Mouse (Mus musculus) kidney, adult 2 months (tissue): Measurements from ENCODE around the gene Ctnna3. TPM values are rescaled to one million over a fixed set of nuclear protein-coding genes. Genes with fewer than 3 reads are reported as not detected.
"Not testable (repeated sequence)": the region's sequence is repeated elsewhere in the genome, so short reads cannot be mapped to it uniquely, and the experiment has no call there.

Experiments
- DNase-seq: peaks from one replicate; pipeline ENCODE4 v3.0.0; 2021
- H3K27ac ChIP-seq: fragments of 200-500 bp; 2 replicates; pipeline ENCODE4 v1.5.1; 2012; ENCODE audit warnings: low read depth, low read length, control low read depth, inconsistent platforms; ENCODE audit not compliant: insufficient read depth
- H3K27me3 ChIP-seq: fragments of 200-500 bp; replicated peaks from 2 replicates; pipeline ENCODE4 v1.6.1; 2012; ENCODE audit warnings: mild to moderate bottlenecking, moderate library complexity, low read length, inconsistent platforms; ENCODE audit not compliant: control insufficient read depth, insufficient read depth
- H3K36me3 ChIP-seq: fragments of 200-500 bp; 2 replicates; pipeline ENCODE4 v1.6.1; 2012; ENCODE audit warnings: mild to moderate bottlenecking, moderate library complexity, low read length, inconsistent platforms; ENCODE audit not compliant: control insufficient read depth, insufficient read depth
- H3K4me1 ChIP-seq: fragments of 200-500 bp; 2 replicates; pipeline ENCODE4 v1.6.1; 2011; ENCODE audit warnings: low read length; ENCODE audit not compliant: control insufficient read depth, insufficient read depth
- H3K4me3 ChIP-seq: fragments of 200-500 bp; 2 replicates; pipeline ENCODE4 v1.5.1; 2011; ENCODE audit warnings: mild to moderate bottlenecking, low read depth, low read length, control low read depth; ENCODE audit not compliant: insufficient read depth
- CTCF ChIP-seq: fragments of 200-500 bp; conservative IDR thresholded peaks from 2 replicates; pipeline ENCODE4 v1.5.1; 2011; ENCODE audit warnings: low read depth, mild to moderate bottlenecking, control low read depth, low read length, moderate library complexity, mixed read lengths; ENCODE audit not compliant: insufficient read depth, insufficient read length
- POLR2A ChIP-seq: fragments of 200-500 bp; IDR thresholded peaks from one replicate; pipeline ENCODE4 v1.6.1; 2011; ENCODE audit warnings: low read depth, low read length, control low read depth
- WGBS: fragments of 180-500 bp; shearing (Covaris S2); methylation state at CpG from one replicate; pipeline ENCODE4 v1.1.7; 2018; 5-methylcytosine and 5-hydroxymethylcytosine counted together
- polyA plus RNA-seq: library from polyadenylated mRNA; depleted of rRNA; stranded (reverse); fragments of >200 nt; gene quantifications from 2 replicates; pipeline ENCODE4 v1.2.3, GENCODE M21; 2012

Gene Ctnna3
- polyA plus RNA-seq, 1 experiment: 0.09 TPM

- TF ChIP-seq CTCF (no peak), POLR2A (no peak)
- no peaks in the 10 kb centered on the region for H3K4me1 ChIP-seq
- no peaks in the 10 kb centered on the region for H3K36me3 ChIP-seq
- H3K4me3 ChIP-seq: no peak overlapping the region
- H3K27ac ChIP-seq: no peak overlapping the region
- no peak for DNase-seq
- 34% methylated on average over 3 of the region's 3 CpGs for WGBS
- no peaks in the 10 kb centered on the region for H3K27me3 ChIP-seq
Measured at GRCm38 (mm10) chr10:64223023-64223422, 793.1 kb downstream of the Ctnna3 start.

- no peak for TF ChIP-seq POLR2A
- no peak for TF ChIP-seq CTCF
- no peak overlapping the region for H3K4me3 ChIP-seq
- H3K27me3 ChIP-seq: no peaks in the 10 kb centered on the region
- no peaks in the 10 kb centered on the region for H3K36me3 ChIP-seq
- H3K27ac ChIP-seq: no peak overlapping the region
- WGBS: 93% methylated on average over 9 of the region's 9 CpGs
- H3K4me1 ChIP-seq: no peaks in the 10 kb centered on the region
- no peak for DNase-seq
Measured at GRCm38 (mm10) chr10:64224007-64224406, 794.1 kb downstream of the Ctnna3 start.

GRCm38 (mm10) chr10:64224424-64224823 lies 794.5 kb downstream of the Ctnna3 start:
- no peaks in the 10 kb centered on the region for H3K36me3 ChIP-seq
- 94% methylated on average over 6 of the region's 6 CpGs for WGBS
- TF ChIP-seq CTCF (no peak), POLR2A (no peak)
- no peaks in the 10 kb centered on the region for H3K27me3 ChIP-seq
- no peak for DNase-seq
- no peaks in the 10 kb centered on the region for H3K4me1 ChIP-seq
- H3K4me3 ChIP-seq: no peak overlapping the region
- H3K27ac ChIP-seq: no peak overlapping the region

- DNase-seq, H3K4me1 ChIP-seq, H3K27ac ChIP-seq, H3K27me3 ChIP-seq, H3K4me3 ChIP-seq, H3K36me3 ChIP-seq: not testable (repeated sequence)
Measured at GRCm38 (mm10) chr10:64225826-64226225, 795.9 kb downstream of the Ctnna3 start.

- H3K4me1 ChIP-seq: no peaks in the 10 kb centered on the region
- DNase-seq: no peak
- no peaks in the 10 kb centered on the region for H3K27me3 ChIP-seq
- no peaks in the 10 kb centered on the region for H3K36me3 ChIP-seq
- H3K4me3 ChIP-seq: no peak overlapping the region
- no peak overlapping the region for H3K27ac ChIP-seq
- 91% methylated on average over 4 of the region's 4 CpGs for WGBS
- no peak for TF ChIP-seq CTCF
- TF ChIP-seq POLR2A: no peak
Measured at GRCm38 (mm10) chr10:64243421-64243820, 813.5 kb downstream of the Ctnna3 start.

GRCm38 (mm10) chr10:64268156-64268555 lies 838.3 kb downstream of the Ctnna3 start:
- TF ChIP-seq POLR2A (no peak), CTCF (no peak)
- no peak for DNase-seq
- Histone ChIP-seq H3K27ac (no peak overlapping the region), H3K36me3 (no peaks in the 10 kb centered on the region), H3K4me1 (no peaks in the 10 kb centered on the region), H3K4me3 (no peak overlapping the region), H3K27me3 (no peaks in the 10 kb centered on the region)
- 86% methylated on average over 4 of the region's 4 CpGs for WGBS

- no peak for TF ChIP-seq POLR2A
- no peak for TF ChIP-seq CTCF
- Histone ChIP-seq H3K4me3 (no peak overlapping the region), H3K36me3 (no peaks in the 10 kb centered on the region), H3K27ac (no peak overlapping the region), H3K27me3 (no peaks in the 10 kb centered on the region), H3K4me1 (no peaks in the 10 kb centered on the region)
- DNase-seq: no peak
- WGBS: 69% methylated on average over 1 of the region's 1 CpGs
Measured at GRCm38 (mm10) chr10:64275143-64275542, 845.2 kb downstream of the Ctnna3 start.

- Histone ChIP-seq H3K4me3 (no peak overlapping the region), H3K27me3 (no peaks in the 10 kb centered on the region), H3K36me3 (no peaks in the 10 kb centered on the region), H3K27ac (no peak overlapping the region), H3K4me1 (no peaks in the 10 kb centered on the region)
- no peak for TF ChIP-seq CTCF
- no peak for TF ChIP-seq POLR2A
- 81% methylated on average over 2 of the region's 2 CpGs for WGBS
- no peak for DNase-seq
Measured at GRCm38 (mm10) chr10:64278836-64279235, 848.9 kb downstream of the Ctnna3 start.
